Mouse (Mus musculus): ENCODE measurements at regions not wholly inside any gene's neighbourhood (a gene's known extent, or its start where the extent isn't known, plus 50 kb on each side); places are given as distances from the start of the nearest gene placed in this dataset.
A peak's percentile ranks its signal among the peaks of the same experiment; 100 is the strongest.

DNA sequence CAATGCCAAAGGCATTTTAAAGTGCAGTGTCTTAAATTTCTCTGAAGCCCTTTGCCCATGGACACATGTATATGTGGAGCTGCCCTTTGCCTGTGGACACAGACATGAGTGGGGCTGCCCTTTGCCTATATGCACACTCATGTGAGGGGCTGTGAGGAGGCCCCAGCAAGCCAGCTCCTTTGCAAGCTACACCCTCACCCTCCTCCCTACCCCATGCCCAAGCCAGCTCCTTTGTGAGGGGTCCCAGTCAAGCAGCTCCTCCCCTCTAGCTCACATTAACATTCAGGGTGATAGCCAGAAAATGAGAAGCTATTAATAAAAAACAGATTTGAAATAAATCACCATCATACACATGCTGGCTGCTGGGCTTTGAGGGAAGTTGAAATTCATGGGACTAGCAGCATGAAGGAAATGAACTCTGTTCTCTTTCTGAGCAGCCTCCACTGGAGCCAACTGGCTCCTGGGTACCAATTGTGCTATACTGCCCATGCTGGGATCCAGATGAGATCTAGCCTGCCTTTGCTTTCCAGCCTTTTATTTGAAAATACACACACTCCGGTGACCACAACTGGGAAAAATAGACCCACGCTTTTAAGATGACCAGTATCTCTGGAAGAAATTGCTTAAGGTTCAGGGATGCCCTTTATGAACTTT lies 151.4 kb downstream of the Abcc12 start:
- no peak for DNase-seq (ENCODE audit: low read depth, low spot score)

DNA sequence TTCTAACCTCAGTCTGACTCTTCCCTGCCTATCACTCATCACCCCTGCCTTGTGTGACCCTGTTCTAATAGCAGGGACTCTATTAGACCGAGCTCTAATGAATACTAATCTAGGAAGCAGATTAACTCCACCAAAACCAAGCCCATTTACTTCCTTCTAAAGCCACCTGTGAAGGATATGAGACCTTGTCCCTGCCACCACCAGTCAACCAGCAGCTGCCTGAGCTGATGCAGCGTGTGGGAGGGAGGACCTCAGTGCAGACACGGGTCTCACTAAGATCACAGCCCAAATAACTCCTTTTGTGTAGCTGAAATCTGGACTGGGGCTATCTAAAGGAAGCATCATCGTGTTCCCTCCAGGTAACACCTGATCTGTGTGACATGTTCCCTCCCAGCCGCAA lies 152.4 kb downstream of the Abcc12 start:
- no peak for DNase-seq (ENCODE audit: low read depth, low spot score)

DNA sequence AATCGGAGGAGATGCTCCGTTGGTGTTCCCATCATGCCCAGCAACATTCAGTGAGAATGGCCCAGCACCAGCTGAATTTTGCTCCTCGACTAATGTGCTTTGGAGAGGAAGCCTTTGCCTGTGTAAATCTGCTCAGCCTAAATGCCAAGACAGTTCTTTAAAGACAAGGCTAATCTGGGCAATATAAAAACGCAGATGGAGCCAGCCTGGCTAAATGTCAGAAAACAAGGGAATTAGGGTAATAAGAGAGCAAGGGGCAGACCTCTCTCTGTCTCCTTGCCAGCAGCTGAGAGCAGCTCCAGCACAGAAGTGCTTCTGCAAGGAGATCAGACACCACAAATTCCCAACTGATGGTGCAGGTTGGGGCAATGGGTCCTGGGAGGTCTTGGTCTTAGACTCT lies 154.4 kb downstream of the Abcc12 start:
- DNase-seq (ENCODE audit: low read depth, low spot score) = no peak

DNA sequence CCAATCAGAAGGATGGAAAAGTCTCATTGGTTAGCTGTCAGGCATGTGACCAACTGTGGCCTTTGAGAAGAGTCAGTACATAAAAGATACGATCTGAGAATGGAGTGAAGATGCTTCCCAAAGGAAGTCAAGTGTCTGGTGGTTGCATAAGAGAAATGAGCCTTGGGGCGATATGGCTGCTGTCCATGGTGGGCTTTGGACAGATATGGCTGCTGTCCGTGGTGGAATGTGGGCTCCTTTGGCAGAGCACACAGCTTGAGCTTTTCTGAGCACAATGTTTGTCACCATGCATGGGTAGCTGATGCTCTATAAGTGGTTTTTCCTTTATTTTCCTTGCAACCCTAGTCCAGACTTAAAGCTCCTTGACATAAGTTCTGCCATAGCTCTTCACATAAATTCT lies 155.1 kb downstream of the Abcc12 start:
- no peak for DNase-seq (ENCODE audit: low read depth, low spot score)

DNA sequence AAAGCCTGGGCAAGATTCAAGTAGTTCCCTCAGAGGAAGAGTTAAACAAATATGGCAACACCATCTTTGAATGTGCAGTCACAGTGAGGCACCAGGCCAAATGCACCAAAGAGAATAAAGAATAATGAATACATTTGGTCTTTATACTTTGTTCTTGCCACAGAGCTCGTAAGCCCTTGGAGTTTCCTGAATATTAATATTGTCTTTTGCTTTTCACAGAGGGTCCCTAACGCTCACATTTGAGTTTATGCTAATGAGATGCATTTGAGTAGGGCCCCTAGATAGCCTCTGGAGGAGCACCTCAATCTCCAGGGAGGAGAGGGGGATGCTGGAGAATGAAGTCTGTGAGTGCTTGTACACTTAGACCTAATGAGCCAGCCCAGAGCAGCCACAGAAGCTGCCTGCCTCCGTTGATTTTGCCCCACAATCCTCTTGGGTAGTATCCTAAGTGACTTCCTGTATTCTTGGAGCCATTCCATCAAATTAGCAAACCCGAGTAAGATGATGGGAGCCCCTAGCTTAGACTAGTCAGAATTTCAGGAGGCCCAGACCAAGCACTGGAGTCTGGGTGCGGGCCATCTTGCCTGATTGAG lies 161.3 kb downstream of the Abcc12 start:
- DNase-seq (ENCODE audit: low read depth, low spot score) = no peak

DNA sequence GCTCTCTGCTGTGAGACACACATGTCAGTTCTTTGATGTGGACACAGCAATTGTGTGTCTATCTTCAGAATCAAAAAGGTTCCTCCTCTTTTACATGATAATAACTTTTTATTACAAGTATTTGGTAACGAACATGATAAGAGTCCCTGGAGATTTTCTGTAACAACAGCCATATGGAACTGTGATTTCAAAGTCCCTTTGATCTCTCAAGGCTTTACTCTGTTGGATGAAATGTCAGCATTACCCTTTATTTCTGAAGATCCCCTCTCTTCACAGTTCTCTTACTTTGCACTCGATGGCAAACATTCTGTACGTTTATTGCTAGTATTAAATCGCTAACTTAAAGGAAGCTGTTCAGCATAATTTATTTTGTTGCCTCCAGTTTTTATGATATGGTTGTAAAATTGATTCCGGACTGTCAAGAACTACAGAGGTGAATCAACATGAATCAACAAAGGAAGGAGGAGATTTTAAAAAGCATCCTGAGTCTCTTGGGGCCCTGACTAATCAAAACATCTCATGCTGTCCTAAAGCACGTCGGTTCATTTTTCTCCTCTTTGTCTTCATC lies 162.0 kb downstream of the Abcc12 start:
- DNase-seq (ENCODE audit: low read depth, low spot score) = no peak

DNA sequence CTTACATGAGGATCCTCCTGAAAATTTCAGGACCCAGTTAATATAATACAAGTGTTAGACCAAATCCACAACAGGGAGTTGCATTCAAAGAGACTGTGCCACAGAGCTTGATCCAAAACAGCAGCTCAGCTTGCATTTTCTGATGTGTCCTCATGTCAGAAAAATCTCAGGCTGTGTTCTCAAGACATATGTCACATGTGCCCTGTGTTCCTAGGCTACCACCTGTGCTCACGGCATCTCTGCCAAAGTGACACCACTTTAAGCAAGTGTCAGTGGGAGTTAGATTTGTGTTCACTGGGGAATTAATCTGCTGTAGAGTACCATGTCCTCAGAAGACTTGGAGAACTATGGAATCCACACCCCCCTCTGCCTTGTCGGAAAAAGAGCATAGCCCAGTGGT lies 165.3 kb downstream of the Abcc12 start:
- no peak for DNase-seq (ENCODE audit: low read depth, low spot score)

DNA sequence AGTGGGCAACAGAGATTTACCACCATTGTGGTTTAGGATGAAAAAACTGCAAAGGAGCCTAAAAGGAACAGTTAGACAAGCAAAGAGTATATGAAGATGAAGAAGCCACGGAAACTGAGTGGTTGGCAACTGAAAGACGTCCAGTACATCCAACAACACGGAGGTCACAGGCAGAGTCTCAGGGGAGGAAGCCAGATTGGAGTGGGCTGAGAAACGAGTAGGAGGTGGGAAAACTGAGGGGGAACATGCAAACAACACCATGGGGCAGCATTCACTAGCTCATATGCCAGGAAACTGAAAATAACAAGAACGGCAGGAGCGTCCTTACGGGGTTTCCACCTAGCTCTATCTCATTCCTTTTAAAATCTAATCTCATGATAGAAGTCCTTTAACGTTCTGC lies 169.3 kb downstream of the Abcc12 start:
- no peak for DNase-seq (ENCODE audit: low read depth, low spot score)

DNA sequence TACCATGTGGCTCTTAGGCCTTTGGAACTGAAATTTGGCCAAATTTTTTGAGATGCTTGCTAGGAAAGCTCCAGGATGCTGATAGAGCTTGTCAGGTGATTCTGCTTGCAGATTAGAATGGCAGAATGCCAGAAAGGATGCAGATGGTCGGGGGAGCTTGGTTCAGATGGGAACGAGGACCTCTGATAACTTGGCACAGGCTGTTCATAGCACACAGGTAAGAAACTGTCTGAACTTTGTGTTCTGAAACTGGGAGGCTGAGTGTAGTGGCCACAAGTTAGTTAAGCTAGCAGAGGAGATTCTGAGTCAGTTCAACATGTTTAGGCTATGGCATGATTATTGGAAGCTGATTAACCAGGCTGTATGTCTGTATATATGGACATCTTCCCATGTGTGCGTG lies 174.3 kb downstream of the Abcc12 start:
- DNase-seq (ENCODE audit: low read depth, low spot score) = no peak

DNA sequence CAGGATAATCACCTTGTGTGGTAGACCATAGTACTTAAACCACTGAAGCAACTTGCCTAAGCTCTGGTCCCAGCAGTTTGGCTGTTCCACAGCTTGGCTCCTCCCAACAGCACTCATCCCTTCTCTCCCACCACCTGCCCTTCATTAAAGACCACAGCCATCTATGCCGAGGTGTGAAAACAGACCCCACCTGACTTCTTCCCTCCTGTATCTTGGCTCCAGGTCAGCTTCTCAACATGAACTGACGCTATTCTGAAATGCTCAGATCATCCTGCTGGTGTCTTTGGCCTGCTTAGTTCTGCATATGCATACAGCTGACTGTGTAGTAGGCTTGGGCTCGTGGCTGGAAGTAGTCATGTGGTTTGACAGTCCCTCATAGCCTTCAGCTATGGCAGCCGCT lies 177.1 kb downstream of the Abcc12 start:
- DNase-seq (ENCODE audit: low read depth, low spot score) = no peak

DNA sequence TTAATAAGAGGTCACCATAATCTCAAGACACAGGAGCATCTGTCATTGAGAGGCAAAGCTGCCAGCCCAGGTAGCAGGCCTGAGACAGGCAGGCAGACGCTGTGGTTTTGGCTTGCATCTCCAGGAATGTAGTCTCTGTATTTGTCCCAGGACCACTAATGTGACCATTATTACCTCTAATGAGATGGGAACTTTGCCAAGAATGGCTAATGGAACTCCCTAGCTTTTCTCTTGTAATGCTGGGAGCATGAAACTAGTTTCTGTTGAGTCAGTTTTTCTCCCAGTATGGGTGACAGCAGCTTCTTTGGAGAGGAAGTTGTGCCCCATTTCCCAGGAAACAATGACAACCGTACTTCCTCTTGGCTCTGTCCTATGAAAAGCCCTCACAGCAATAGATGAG lies 178.5 kb downstream of the Abcc12 start:
- DNase-seq (ENCODE audit: low read depth, low spot score) = no peak

DNA sequence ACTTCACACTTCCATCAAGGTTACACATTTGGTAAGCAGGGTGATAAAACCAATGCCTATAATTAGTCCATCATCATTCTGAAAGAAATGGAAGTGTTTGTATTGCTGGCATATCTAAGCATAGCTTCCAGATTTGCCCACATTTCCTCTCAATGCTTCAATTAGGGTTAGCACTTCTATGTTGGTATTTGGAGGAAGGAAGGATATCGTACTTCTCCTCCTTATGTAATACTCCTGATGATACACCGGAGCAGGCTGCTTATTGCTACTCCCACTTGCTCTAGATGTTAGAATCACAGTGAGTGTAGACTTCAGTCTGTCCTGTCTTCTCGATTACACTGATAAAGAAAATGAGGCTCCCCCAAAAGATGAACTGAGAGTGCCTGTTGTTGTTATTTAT lies 185.4 kb downstream of the Abcc12 start:
- DNase-seq (ENCODE audit: low read depth, low spot score) = no peak

DNA sequence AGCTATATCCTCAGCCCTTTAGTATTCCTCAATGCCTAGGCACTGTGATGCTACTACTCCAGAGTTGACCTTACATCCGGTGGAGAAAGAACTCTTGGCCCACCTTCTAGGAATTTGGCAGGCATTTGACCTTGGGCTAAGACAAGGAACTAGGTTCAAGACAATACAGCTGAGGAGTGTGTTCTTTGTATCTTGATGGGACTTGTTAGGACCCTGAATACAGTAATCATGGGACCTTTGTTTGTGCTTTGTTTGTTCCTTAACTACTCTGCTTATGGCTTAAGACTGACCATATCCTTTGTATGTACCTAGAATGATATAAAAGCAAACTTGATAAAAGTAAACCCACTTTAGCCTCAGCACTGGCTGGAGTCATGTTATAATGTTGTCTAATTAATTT lies 186.7 kb downstream of the Abcc12 start:
- peak; percentile 97 for DNase-seq (ENCODE audit: low read depth, low spot score)

DNA sequence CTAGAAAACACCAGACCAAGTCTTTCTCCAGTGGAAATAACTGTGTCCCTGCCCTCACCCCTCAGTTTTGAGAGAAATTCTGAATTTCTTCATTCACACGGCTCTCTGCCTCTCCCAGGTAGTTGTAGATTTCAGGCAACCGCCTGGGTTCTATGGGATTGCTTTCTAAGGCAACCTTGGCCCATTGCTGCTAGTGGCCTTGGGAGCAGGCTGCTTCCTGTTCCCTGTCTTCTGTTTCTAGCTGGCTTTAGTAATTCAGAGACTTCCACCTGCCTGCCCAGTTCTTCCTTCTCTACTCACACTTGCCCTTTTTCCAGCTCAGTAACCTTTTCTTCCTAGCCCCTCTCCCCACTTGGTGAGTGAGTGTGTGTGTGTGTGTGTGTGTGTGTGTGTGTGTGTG lies 187.1 kb downstream of the Abcc12 start:
- DNase-seq (ENCODE audit: low read depth, low spot score) = peak; percentile 68

DNA sequence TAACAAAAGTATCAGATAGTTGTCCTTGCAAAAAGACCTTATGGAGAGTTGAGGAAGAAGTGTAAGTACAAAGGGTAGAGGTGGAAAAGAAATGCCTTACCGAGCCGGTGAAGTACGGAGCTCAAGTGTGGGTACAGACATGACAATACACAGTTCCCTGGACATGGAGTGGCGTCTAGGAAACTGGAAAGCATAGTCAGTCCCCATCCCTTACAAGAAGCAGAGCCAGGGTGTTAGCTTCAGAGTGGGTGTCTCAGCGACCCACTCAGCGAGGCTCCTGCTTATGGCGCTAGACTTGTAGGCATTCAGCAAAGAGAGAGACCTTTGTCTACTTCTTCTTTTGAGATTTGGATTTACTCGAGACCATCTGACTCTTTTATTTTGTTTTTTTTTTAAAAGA lies 189.8 kb downstream of the Abcc12 start:
- DNase-seq (ENCODE audit: low read depth, low spot score) = no peak

DNA sequence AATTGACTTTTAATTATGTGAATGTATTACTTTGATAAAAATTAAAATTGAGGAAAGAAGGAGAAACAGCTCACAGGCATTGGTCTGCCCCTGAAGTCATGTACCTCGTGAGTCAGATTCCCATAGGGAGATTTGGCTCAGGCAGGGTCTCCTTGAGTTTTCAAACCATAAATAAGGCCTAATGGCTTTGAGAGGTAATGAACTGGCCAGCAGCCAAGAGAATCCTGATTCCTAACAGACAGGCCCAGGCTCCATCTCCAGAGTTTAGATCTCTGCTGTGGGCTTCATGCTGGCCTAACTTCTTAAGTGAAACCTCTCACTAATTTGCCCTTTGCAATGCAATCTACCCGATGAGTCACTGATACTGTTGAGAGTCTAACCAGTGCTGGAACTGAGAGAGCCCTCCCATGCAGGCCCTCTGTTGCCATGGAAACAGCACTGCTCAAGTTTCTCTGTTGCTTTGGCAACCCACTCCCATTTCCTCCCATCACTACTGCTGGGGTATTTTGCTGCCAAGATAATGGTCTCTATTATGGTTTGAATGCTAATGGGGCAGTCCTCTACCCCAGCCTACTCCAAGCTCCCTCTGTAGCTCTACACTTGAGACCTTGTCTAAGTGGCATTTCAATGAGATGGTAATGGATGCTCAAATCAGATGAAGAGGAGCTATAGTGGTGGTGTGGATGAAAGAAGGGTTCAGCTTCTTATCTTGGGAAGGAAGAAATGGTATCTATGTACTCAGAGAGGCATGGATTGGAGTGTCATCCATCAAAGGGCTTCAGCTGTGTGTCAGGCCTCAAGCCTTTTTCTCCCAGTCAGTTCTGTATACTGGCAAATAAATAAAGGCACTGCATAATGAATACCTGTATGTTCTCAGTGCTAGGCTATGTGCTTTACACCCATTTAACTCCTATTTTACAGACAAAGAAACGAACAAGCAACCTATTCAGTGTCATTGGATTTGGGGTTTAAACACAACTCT lies 190.5 kb downstream of the Abcc12 start:
- DNase-seq (ENCODE audit: low read depth, low spot score) = peak; percentile 81

DNA sequence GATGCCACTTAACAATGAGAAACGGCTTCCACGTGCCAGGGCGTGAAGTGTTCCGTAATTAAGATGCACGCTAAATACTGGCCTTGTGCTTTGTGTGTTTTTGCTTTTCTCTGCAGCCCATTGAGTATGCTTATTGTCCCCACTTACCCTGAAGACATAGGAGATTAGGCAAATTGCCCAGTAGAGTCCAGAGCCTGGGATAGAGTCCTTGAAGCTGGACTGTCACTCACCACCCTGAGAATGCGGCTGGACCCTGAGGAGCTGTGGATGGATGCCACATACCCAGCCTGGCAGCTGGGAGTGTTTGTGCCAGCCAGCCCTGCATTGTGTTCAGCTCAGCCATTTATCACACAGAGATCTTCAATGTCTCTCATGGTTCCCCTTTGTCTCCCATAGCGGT lies 195.2 kb downstream of the Abcc12 start:
- no peak for DNase-seq (ENCODE audit: low read depth, low spot score)

DNA sequence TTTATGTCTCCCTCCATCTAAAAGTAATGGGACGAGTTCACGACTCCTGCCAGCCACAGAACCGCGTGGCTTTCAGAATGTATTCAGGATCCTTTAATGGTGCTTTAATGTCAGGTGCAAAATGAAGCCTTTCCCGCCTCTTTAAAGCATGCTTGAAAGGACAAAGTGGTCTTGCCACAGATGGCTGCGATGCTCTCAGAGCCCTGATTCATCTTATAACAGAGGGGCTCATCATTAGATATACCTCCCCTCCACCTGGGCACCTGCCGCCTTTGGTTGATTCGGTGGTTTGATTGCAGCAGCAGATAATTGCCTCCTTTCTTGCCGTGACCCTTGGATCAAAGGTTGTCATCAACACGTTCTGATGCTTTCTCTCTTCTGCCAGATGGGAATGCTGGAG lies 198.5 kb downstream of the Abcc12 start:
- no peak for DNase-seq (ENCODE audit: low read depth, low spot score)

DNA sequence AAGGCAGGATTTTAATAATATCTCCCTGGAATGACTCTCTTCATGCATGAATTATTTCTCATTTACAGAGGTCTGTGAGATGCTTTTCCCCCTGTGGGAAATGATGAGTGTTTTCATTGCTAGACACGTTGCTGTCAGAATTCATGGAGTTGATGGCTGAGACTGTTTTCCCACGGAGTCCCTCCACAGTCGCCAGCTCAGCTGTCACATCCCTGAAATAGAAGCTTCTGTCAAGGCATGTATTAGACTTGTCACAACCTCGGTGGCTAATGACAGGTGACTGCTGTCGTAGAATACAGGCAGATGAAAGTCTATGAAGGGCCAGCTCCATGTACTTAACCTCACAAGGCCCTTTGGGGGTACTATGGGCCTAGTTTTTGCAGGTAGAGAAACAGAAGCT lies 212.4 kb downstream of the Abcc12 start:
- no peak for DNase-seq (ENCODE audit: low read depth, low spot score)

DNA sequence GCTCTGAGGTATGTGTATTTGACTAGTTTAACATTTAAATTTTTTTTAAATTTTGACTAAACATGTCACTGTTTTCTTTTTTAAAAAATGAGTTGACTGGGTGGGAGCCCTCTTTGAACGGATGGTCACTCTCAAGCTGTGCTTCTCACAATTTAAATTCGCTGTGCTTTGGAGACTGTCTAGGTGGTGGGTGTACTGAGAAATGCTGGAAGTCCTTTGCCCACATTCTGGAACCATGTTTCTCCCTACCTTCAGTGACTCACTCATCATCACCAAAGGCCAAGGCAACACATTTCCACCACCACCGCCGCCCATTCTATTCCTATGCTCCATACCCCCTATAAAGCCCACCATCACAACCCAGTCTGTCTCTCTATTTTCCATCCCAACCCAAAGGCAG lies 213.8 kb downstream of the Abcc12 start:
- no peak for DNase-seq (ENCODE audit: low read depth, low spot score)

DNA sequence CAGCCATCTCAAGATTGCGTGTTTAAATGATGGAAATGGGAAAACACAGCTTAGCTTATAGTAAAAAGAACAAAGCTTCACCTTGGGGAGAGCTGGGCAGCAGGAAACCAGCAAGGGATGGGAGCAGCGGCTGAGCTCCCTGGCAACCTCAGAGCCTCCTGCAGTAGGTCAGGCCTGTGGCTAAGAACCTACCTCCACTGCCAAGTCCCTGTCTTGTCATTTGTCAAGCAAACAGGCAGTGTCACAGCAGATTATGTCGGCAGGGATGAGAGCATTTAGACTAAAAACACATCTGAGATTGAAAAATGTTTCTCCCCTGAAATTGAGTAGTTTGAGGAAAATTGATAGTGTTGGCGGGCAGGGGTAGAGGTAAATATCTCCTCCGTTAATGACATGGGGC lies 214.8 kb downstream of the Abcc12 start:
- DNase-seq (ENCODE audit: low read depth, low spot score) = no peak

DNA sequence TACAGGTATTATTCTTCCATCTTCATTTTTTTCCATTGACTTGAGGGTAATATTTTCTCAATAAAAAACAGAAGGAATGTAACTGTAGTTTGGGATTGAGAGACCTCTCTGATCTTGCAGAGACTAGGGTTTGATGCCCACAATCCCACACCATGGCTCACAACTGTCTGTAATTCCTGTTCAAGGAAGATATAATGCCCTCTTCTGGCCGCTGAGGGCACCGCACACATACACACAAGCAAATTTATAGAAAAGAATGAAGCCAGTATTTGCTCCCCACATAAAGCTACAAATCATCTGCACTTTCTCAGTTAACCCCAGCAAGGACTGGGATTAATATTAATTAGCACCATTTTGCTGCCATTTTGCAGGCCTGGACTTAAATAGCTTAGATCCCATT lies 215.6 kb downstream of the Abcc12 start:
- DNase-seq (ENCODE audit: low read depth, low spot score) = peak; percentile 48

Measured in ES-CJ7 (cell line).